Mouse (Mus musculus) Muller cell, postnatal 12 days (primary cell): ENCODE data around the gene Olfr635.
"Not testable (repeated sequence)": the region's sequence is repeated elsewhere in the genome, so short reads cannot be mapped to it uniquely, and the experiment has no call there.

Experiments used
- DNase-seq: peaks from one replicate; pipeline ENCODE4 v3.0.0-alpha.2; 2015; ENCODE audit errors: inconsistent ontology term

Gene Olfr635

GRCm38 (mm10) chr7:103970852-103971251 lies at the start of gene Olfr635:
Olfr635 (plus strand) TSS chr7:103971152.
- no peak for DNase-seq

GRCm38 (mm10) chr7:103928525-103928924 lies 42.4 kb upstream of the Olfr635 start, which contains the start of gene Olfr631:
Olfr631 (plus strand) TSS chr7:103928825.
- DNase-seq: no peak

- DNase-seq: no peak
These were observed 36.7 kb upstream of the Olfr635 start, which contains the start of gene Olfr632 for GRCm38 (mm10) chr7:103934264-103934663. Olfr632 (plus strand) TSS chr7:103934347.

- DNase-seq: no peak
These were observed 28.2 kb upstream of the Olfr635 start for GRCm38 (mm10) chr7:103942730-103943129.

- no peak for DNase-seq
These were observed 26.8 kb upstream of the Olfr635 start, which contains the start of gene Olfr633 for GRCm38 (mm10) chr7:103944137-103944536. Olfr633 (plus strand) TSS chr7:103944437.

GRCm38 (mm10) chr7:103966873-103967272 lies 4.1 kb upstream of the Olfr635 start:
- DNase-seq: not testable (repeated sequence)

GRCm38 (mm10) chr7:103971782-103972181 lies 830 bp downstream of the Olfr635 start:
- no peak for DNase-seq

- DNase-seq: no peak
These were observed 27.5 kb downstream of the Olfr635 start, which contains the start of gene Olfr638 for GRCm38 (mm10) chr7:103998446-103998845. Olfr638 (plus strand) TSS chr7:103998746.

- no peak for DNase-seq
These were observed 28.2 kb downstream of the Olfr635 start for GRCm38 (mm10) chr7:103999124-103999523.

- no peak for DNase-seq
These were observed 46.3 kb downstream of the Olfr635 start, which contains the start of gene Olfr639 for GRCm38 (mm10) chr7:104017203-104017602. Olfr639 (minus strand) TSS chr7:104017303.

GRCm38 (mm10) chr7:104018953-104019352 lies 48.0 kb downstream of the Olfr635 start:
- no peak for DNase-seq

- DNase-seq: no peak
These were observed 50.7 kb downstream of the Olfr635 start for GRCm38 (mm10) chr7:104021651-104022050.

GRCm38 (mm10) chr7:104025473-104025872 lies 54.5 kb downstream of the Olfr635 start, which contains the start of gene Olfr640:
Olfr640 (minus strand) TSS chr7:104025573.
- no peak for DNase-seq

GRCm38 (mm10) chr7:104026978-104027377 lies 56.0 kb downstream of the Olfr635 start:
- DNase-seq: no peak

GRCm38 (mm10) chr7:104035145-104035544 lies 64.2 kb downstream of the Olfr635 start, which contains the start of gene Olfr641:
Olfr641 (plus strand) TSS chr7:104035445.
- DNase-seq: no peak
